Mouse (Mus musculus) neural tube, embryonic 10.5 days (tissue): ENCODE data around the gene Pkd1l3.
A peak's percentile ranks its signal among the peaks of the same experiment; 100 is the strongest.

Experiments used
- DNase-seq: peaks from one replicate; pipeline ENCODE4 v3.0.0-alpha.2; 2017; ENCODE audit warnings: low spot score; ENCODE audit errors: extremely low spot score

Gene Pkd1l3

DNA sequence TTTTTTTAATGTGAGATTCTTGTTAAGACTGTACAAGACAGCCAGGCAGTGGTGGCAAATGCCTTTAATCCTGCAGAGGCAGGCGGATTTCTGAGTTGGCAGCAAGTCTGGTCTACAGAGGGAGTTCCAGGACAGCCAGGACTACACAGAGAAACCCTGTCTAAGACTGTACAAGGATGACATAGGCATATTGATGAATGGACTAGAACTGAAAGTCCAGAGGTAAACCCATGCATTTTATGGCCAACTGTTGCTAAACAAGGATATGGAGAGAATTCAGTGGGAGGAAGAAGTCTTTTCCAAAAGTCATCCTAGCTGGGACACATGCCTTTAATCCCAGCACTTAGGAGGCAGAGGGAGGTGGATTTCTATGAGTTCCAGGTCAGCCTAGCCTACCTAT is 83.4 kb downstream of the Pkd1l3 start:
- no peak for DNase-seq

GRCm38 (mm10) chr8:109698477-109698876 is 84.2 kb downstream of the Pkd1l3 start:
- DNase-seq, result no peak

DNA sequence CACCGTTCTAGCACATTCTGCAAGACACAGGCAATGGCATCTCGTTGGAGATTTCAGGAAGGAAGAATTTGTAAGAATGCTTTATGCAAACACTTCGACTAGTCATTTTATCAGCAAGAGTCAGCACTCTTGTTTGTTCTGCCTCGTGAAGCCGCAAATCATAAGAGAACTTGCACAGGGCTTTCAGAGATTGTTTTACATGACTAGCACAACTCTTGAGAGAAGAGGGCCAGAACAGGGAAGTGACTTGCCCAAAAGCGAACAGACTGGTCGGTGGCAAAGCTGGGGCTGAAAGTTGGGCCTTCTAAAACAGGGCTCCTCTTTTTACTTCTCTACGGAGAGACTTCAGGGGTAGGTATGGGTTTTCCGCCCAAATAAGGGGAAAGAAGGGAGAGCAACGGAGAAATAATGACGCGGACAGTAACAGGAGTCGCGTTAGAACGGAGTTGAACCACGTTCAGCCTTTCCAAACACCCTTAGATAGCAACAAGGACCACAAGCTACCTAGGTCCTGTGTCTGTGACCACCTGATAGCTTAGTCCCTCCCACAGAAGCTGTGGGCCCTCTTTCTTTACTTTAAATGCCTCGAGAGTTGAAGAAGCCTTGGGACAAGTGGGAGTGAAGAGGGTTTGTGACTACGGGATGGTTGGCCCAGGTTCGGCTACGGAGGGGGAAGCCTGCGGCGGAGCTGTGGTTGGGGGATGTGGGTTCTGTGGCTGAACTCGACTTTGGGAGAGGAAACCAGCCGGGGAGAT is 90.4 kb downstream of the Pkd1l3 start:
- no peak for DNase-seq

- peak; percentile 92 for DNase-seq
Measured at GRCm38 (mm10) chr8:109705320-109706075, 91.2 kb downstream of the Pkd1l3 start, which contains the start of gene Zfp821. TSS of gene Zfp821 (plus strand) at chr8:109705546.

DNA sequence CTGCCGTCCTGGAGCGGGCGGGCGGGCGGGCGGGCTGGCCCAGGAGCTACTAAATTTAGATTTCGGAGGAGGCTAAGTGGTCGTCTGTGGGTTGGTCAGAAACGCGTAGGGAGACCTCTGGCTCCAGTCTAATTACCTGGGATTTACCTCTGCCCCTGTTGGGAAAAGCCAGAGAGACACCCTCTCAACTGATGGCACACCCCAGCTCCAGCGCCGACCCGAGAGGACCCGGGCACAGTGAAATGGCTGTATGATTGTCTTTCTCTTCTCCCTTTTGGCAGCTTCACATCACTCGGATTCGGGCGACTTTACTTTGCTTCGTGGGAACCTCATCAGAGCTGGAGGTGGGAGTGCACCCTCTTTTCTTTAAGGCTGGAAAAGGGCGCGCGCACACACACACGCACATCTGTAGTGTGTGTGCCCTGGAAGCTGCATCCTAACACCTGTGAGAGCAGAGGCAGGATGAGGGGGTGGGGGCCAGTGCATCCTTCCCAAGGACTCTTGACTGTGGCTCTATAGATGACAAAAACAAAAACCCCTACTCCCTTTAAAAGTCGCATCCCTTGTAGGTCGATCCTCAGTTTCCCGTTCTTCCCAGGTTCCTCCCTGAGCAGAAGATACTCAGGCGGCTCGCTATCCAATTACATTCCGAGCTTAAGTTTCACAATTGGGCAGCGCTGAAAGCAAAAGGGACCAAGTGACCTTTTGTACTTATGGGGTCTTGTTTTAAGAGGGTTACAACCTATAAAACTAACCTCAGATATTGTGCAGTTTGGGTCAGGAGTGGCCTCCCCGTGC is 92.0 kb downstream of the Pkd1l3 start:
- DNase-seq, result peak; percentile 57

GRCm38 (mm10) chr8:109706874-109707237 is 92.5 kb downstream of the Pkd1l3 start:
- peak; percentile 77 for DNase-seq

DNA sequence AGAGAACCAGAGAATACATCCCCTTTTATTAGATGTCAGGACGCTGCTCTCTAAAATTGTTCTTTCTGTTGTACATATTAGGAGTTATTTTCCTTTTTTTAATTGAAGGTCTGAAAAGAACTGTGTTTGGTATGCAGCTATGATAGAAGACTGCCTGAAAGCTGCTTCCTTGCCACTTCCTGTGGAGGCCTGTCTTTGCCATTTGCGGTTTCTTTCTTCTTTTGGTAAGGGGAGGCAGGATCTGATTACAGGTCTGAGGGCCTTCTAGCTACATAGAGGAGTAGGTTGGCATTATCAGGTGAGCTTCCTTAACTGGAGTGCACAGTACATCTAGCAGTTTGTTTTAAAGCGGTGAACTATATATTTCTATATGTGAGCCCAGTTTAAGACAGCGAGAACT is 93.6 kb downstream of the Pkd1l3 start:
- no peak for DNase-seq

- DNase-seq, result no peak
Measured at GRCm38 (mm10) chr8:109712521-109712920, 98.2 kb downstream of the Pkd1l3 start.

GRCm38 (mm10) chr8:109714961-109715360 is 100.6 kb downstream of the Pkd1l3 start:
- no peak for DNase-seq
